ENCODE assay signal across 1 mouse cellular context in the genomic region with DNA sequence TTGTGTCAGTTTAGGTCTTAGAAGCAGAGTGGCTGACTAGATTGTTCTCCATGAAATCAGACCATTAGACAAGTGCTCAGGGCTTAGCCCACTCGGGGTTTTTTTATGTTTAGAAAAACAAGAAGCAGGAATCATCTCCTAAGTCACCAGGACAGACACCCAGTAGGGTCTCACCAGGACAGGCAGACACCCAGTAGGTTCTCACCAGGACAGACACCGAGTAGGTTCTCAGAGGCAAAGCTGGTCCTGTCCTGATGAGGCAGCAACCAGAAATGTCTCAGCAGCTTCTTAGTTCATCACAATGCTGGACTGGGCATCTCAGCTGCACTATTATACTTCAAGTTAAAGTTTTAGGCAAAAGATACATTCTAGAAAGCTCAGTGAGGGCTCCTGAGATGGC.
TF ChIP-seq lines count a peak whose summit lies in the region.

No protein-coding gene starts in this region.

TF ChIP-seq in MEL, 35 proteins besides CTCF, POLR2A, EP300 and RAD21:
- no peak for TF ChIP-seq TAL1 (IDR thresholded peaks at IDR 0.05; ENCODE audit: low read length)
- no peak for TF ChIP-seq GABPA (IDR thresholded peaks at IDR 0.05; ENCODE audit: low read depth, low read length)
- TF ChIP-seq TCF12 (IDR thresholded peaks at IDR 0.05; ENCODE audit: low read depth, low read length): no peak
- no peak for TF ChIP-seq BHLHE40 (IDR thresholded peaks at IDR 0.05; ENCODE audit: borderline replicate concordance, low read depth, low read length)
- TF ChIP-seq MAZ (IDR thresholded peaks at IDR 0.05; ENCODE audit: low read depth, low read length): no peak
- TF ChIP-seq NELFE (IDR thresholded peaks at IDR 0.05; ENCODE audit: low read depth, low read length): no peak
- no peak for TF ChIP-seq MXI1 (IDR thresholded peaks at IDR 0.05; ENCODE audit: low read depth, low read length)
- no peak for TF ChIP-seq MEF2A (IDR thresholded peaks at IDR 0.05; ENCODE audit: extremely low read depth, insufficient replicate concordance, low read depth, low read length, poor library complexity, severe bottlenecking)
- no peak for TF ChIP-seq ZNF384 (IDR thresholded peaks at IDR 0.05; ENCODE audit: low read depth, low read length)
- TF ChIP-seq MAFK (IDR thresholded peaks at IDR 0.05; ENCODE audit: borderline replicate concordance, low read depth, low read length): no peak
- no peak for TF ChIP-seq USF2 (IDR thresholded peaks at IDR 0.05; ENCODE audit: borderline replicate concordance in 1 of 2, insufficient read depth in 1 of 2, low read depth in 1 of 2, low read length in 2 of 2)
- TF ChIP-seq E2F4 (IDR thresholded peaks at IDR 0.05; ENCODE audit: borderline replicate concordance, low read depth, low read length): no peak
- TF ChIP-seq GATA1 (IDR thresholded peaks at IDR 0.05; ENCODE audit: low read depth, low read length): no peak
